Mouse (Mus musculus) cerebellum, adult (tissue): ENCODE data around the gene Nes.

ENCODE experiments used
- ATAC-seq: cut with Nextera tagmentation; 2 replicates; pipeline ENCODE4 v1.9.2; 2017; ENCODE audit warnings: mild to moderate bottlenecking, moderate library complexity, mixed read lengths; ENCODE audit not compliant: insufficient number of reproducible peaks, low FRiP score, low TSS enrichment

Gene Nes

GRCm38 (mm10) chr3:88002291-88002976, 31.6 kb downstream of the Nes start:
- ATAC-seq: no peak

- no peak for ATAC-seq
Observed at GRCm38 (mm10) chr3:88005822-88006786, 35.2 kb downstream of the Nes start.

- no peak for ATAC-seq
Observed at GRCm38 (mm10) chr3:88010634-88011265, 39.9 kb downstream of the Nes start.

- peak; percentile 89 for ATAC-seq
Observed at GRCm38 (mm10) chr3:88022322-88023191, 51.7 kb downstream of the Nes start.

- ATAC-seq: no peak; the same call in 1 of the 2 replicates
Observed at GRCm38 (mm10) chr3:88023192-88024074, 52.6 kb downstream of the Nes start.

- no peak for ATAC-seq
Observed at GRCm38 (mm10) chr3:88026823-88027222, 55.9 kb downstream of the Nes start.

- ATAC-seq: no peak
Observed at GRCm38 (mm10) chr3:88027434-88028186, 56.7 kb downstream of the Nes start, which contains the start of gene Hapln2. TSS of gene Hapln2 (minus strand) at chr3:88027583.
